Mouse (Mus musculus): ENCODE measurements around the gene Clta. TPM values are rescaled to one million over a fixed set of nuclear protein-coding genes. Genes with fewer than 3 reads are reported as not detected.
A peak's percentile ranks its signal among the peaks of the same experiment; 100 is the strongest.

Gene Clta
- total RNA-seq, 1 experiment, result 373 TPM

DNA sequence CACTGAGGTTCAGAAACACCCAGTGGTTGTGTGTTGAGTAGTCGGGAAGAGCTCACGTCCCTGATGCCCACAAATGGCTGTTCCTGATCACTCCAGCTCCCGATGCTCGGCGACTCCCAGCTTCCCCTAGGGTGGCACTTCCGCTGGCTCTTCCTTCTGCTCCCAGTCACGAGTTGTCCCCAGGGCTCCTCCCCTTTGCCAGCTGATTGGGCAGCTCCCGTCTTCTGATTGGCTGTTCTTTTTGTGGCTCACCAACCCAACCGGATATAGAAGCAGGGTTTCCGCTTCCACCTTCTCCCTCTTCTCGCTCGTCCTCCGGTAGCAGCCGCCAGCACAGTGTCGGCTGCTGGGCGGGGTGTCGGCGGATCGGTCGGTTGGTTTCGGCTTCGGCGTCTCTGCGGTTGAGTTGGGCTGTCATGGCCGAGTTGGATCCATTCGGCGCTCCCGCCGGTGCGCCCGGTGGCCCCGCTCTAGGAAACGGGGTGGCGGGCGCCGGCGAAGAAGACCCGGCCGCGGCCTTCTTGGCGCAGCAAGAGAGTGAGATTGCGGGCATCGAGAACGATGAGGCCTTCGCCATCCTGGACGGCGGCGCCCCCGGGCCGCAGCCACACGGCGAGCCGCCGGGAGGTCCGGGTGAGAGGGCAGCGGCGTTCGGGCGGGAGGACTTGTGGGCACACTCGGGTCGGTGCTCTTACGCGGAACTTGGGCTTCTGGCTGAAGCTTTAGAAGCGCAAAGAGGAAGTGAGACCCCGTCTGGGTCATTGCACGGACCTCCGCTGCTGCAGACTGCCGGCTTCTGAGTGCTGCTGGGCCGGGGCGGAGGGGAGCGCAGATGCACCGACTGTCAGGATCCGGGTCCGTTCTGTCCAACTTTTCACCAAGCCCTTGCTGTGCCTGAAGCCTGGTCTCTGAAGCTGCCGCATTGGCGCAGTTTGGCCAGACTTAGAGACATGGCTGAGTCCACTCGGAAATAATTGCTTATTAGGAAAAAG, 8.4 kb downstream of the Clta start:
- in situ Hi-C loops (cut with MboI; ENCODE audit: low sequenced_read_pairs in 2 of 2, unreplicated experiment in 2 of 2), result no loop called here
- Histone ChIP-seq H3K4me1 (ENCODE audit: control insufficient read depth in 2 of 2, insufficient read depth in 2 of 2, low read length in 2 of 2, poor library complexity in 1 of 2) (peaks cover 0 to 14% of the 10 kb centered on the region in 2 experiments; a peak in 3 of 4 replicates), H3K36me3 (ENCODE audit: control insufficient read depth, insufficient read depth, low read length, poor library complexity, severe bottlenecking) (peaks cover 16% of the 10 kb centered on the region), H3K4me3 (ENCODE audit: insufficient read depth in 1 of 2, low read depth in 1 of 2, low read length in 2 of 2, poor library complexity in 1 of 2, severe bottlenecking in 1 of 2) (peak overlapping the region; percentile 81 to 95), H3K27ac (ENCODE audit: insufficient read depth, low read depth, low read length, poor library complexity, severe bottlenecking) (peak overlapping the region; percentile 68), H3K9me3 (ENCODE audit: control insufficient read depth, insufficient read depth, low read depth, low read length) (no peaks in the 10 kb centered on the region), H3K9ac (ENCODE audit: insufficient read depth, low read depth, low read length, poor library complexity, severe bottlenecking) (peak overlapping the region; percentile 98)
- TF ChIP-seq MAFK (IDR thresholded peaks at IDR 0.05; ENCODE audit: insufficient read depth, low read depth, low read length) (no peak), HCFC1 (IDR thresholded peaks at IDR 0.05; ENCODE audit: borderline replicate concordance, insufficient read depth, low read length) (peak; percentile 61; the same call in 1 of the 2 replicates), ZNF384 (IDR thresholded peaks at IDR 0.05; ENCODE audit: low read depth, low read length) (no peak), ZC3H11A (IDR thresholded peaks at IDR 0.05; ENCODE audit: borderline replicate concordance, low read depth, low read length) (no peak), CHD2 (IDR thresholded peaks at IDR 0.05; ENCODE audit: low read depth, low read length) (no peak)
- DNase-seq (ENCODE audit: low read depth, low spot score), result peak; percentile 95

DNA sequence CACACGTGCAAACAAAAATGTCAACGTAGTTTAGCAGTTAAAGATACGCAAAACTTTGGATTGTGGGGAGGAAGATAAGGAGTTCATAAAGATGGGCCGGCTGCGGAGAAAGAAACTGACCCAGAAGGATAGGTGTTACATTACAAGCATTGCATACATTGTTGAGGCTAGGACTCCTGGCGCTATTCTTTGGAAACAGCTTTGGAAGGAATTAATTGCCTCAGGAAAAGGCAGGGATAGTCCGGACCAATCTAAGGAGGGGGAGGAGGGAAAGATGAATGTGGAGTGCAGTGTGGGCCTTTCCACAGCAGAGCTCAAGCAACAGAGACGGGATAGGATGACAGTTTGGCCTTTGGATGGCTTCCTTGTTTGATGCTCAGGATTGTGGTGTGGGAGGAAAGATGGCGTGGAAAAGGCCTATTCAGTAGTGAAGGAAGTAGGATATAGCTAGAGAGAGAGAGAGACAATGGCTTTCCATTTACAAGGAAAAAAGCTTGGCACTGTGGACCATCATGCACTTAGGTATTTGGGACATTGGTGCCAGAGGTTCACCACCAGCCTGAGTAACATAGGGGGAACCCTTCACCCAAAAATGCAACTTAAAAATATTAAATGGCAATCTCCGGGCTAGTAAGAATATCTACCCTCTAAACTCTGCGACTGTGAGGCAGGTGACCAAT, 9.3 kb downstream of the Clta start:
- Histone ChIP-seq H3K27ac (ENCODE audit: insufficient read depth, low read depth, low read length, poor library complexity, severe bottlenecking) (0 out of 2 replicates have a peak overlapping the region, but pooled peaks have one; percentile 16), H3K9me3 (ENCODE audit: control insufficient read depth, insufficient read depth, low read depth, low read length) (no peaks in the 10 kb centered on the region), H3K4me3 (ENCODE audit: insufficient read depth in 1 of 2, low read depth in 1 of 2, low read length in 2 of 2, poor library complexity in 1 of 2, severe bottlenecking in 1 of 2) (peak overlapping the region; percentile 81 to 95), H3K36me3 (ENCODE audit: control insufficient read depth, insufficient read depth, low read length, poor library complexity, severe bottlenecking) (peaks cover 19% of the 10 kb centered on the region), H3K9ac (ENCODE audit: insufficient read depth, low read depth, low read length, poor library complexity, severe bottlenecking) (peak overlapping the region; percentile 98), H3K4me1 (ENCODE audit: control insufficient read depth in 2 of 2, insufficient read depth in 2 of 2, low read length in 2 of 2, poor library complexity in 1 of 2) (peaks cover 0 to 14% of the 10 kb centered on the region in 2 experiments; a peak in 3 of 4 replicates)
- in situ Hi-C loops (cut with MboI; ENCODE audit: low sequenced_read_pairs in 2 of 2, unreplicated experiment in 2 of 2), result no loop called here
- DNase-seq (ENCODE audit: low read depth, low spot score), result no peak
- TF ChIP-seq CHD2 (IDR thresholded peaks at IDR 0.05; ENCODE audit: low read depth, low read length) (no peak), ZC3H11A (IDR thresholded peaks at IDR 0.05; ENCODE audit: borderline replicate concordance, low read depth, low read length) (no peak), MAFK (IDR thresholded peaks at IDR 0.05; ENCODE audit: insufficient read depth, low read depth, low read length) (no peak), ZNF384 (IDR thresholded peaks at IDR 0.05; ENCODE audit: low read depth, low read length) (no peak), HCFC1 (IDR thresholded peaks at IDR 0.05; ENCODE audit: borderline replicate concordance, insufficient read depth, low read length) (no peak)

DNA sequence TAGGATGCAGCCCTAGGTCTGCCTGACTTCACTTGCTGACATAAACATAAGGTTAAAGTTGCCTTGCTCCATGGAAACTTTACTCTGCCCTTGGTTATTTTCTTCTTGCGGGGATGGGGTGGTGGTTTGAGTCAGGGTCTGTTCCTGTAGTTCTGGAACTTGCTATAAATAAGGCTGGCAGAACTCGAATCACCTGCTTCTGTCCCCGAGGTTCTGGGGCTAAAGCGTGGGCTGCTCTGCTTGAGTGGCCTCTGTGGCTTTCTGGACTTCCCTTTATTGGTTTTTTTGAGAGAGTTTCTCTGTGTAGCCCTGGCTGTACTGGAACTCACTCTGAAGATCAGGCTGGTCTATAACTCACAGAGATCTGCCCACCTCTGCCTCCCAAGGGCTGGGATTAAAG, 11.8 kb downstream of the Clta start:
- H3K4me3 ChIP-seq (ENCODE audit: insufficient read depth in 1 of 2, low read depth in 1 of 2, low read length in 2 of 2, poor library complexity in 1 of 2, severe bottlenecking in 1 of 2), result no peak overlapping the region
- no peak for DNase-seq (ENCODE audit: low read depth, low spot score)
- H3K9me3 ChIP-seq (ENCODE audit: control insufficient read depth, insufficient read depth, low read depth, low read length), result no peaks in the 10 kb centered on the region
- H3K9ac ChIP-seq (ENCODE audit: insufficient read depth, low read depth, low read length, poor library complexity, severe bottlenecking), result no peak overlapping the region
- no peak for TF ChIP-seq HCFC1 (IDR thresholded peaks at IDR 0.05; ENCODE audit: borderline replicate concordance, insufficient read depth, low read length)
- TF ChIP-seq ZNF384 (IDR thresholded peaks at IDR 0.05; ENCODE audit: low read depth, low read length), result no peak
- TF ChIP-seq ZC3H11A (IDR thresholded peaks at IDR 0.05; ENCODE audit: borderline replicate concordance, low read depth, low read length), result no peak
- TF ChIP-seq CHD2 (IDR thresholded peaks at IDR 0.05; ENCODE audit: low read depth, low read length), result no peak
- TF ChIP-seq MAFK (IDR thresholded peaks at IDR 0.05; ENCODE audit: insufficient read depth, low read depth, low read length), result no peak
- H3K36me3 ChIP-seq (ENCODE audit: control insufficient read depth, insufficient read depth, low read length, poor library complexity, severe bottlenecking), result peaks cover 31% of the 10 kb centered on the region
- H3K27ac ChIP-seq (ENCODE audit: insufficient read depth, low read depth, low read length, poor library complexity, severe bottlenecking), result no peak overlapping the region
- in situ Hi-C loops (cut with MboI; ENCODE audit: low sequenced_read_pairs in 2 of 2, unreplicated experiment in 2 of 2), result no loop called here
- peaks cover 0 to 8% of the 10 kb centered on the region in 2 experiments; a peak in 3 of 4 replicates for H3K4me1 ChIP-seq (ENCODE audit: control insufficient read depth in 2 of 2, insufficient read depth in 2 of 2, low read length in 2 of 2, poor library complexity in 1 of 2)

DNA sequence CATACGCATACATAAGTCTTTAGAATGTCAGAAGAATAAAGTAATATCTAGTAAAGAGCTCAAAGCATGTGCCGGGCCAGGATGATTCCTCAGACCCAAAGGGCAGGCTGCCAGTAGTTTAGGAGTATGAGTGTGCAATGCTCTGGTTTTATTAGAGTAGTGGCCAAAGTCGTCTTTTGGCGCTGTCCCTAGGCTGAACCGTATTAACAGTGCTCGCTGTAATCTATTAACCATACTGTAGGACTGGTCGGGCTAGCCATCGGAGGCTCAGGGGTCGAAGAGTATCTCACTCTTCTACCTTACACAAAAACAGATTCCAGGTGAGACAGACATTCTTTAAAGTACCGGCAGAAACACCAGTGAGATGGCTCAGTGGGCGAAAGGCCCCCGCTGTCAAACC, 12.5 kb downstream of the Clta start:
- no peak for TF ChIP-seq ZC3H11A (IDR thresholded peaks at IDR 0.05; ENCODE audit: borderline replicate concordance, low read depth, low read length)
- TF ChIP-seq MAFK (IDR thresholded peaks at IDR 0.05; ENCODE audit: insufficient read depth, low read depth, low read length), result no peak
- TF ChIP-seq ZNF384 (IDR thresholded peaks at IDR 0.05; ENCODE audit: low read depth, low read length), result no peak
- no peak for TF ChIP-seq HCFC1 (IDR thresholded peaks at IDR 0.05; ENCODE audit: borderline replicate concordance, insufficient read depth, low read length)
- TF ChIP-seq CHD2 (IDR thresholded peaks at IDR 0.05; ENCODE audit: low read depth, low read length), result no peak
- H3K36me3 ChIP-seq (ENCODE audit: control insufficient read depth, insufficient read depth, low read length, poor library complexity, severe bottlenecking), result peaks cover 35% of the 10 kb centered on the region
- in situ Hi-C loops (cut with MboI; ENCODE audit: low sequenced_read_pairs in 2 of 2, unreplicated experiment in 2 of 2), result no loop called here

More for the DNA sequence above, 12.5 kb downstream of the Clta start:
- no peak for DNase-seq (ENCODE audit: low read depth, low spot score)
- Histone ChIP-seq H3K4me1 (ENCODE audit: control insufficient read depth in 2 of 2, insufficient read depth in 2 of 2, low read length in 2 of 2, poor library complexity in 1 of 2) (peaks cover 0 to 10% of the 10 kb centered on the region in 2 experiments; a peak in 3 of 4 replicates), H3K9ac (ENCODE audit: insufficient read depth, low read depth, low read length, poor library complexity, severe bottlenecking) (no peak overlapping the region), H3K27ac (ENCODE audit: insufficient read depth, low read depth, low read length, poor library complexity, severe bottlenecking) (no peak overlapping the region), H3K9me3 (ENCODE audit: control insufficient read depth, insufficient read depth, low read depth, low read length) (no peaks in the 10 kb centered on the region), H3K4me3 (ENCODE audit: insufficient read depth in 1 of 2, low read depth in 1 of 2, low read length in 2 of 2, poor library complexity in 1 of 2, severe bottlenecking in 1 of 2) (no peak overlapping the region)
